Comparison of ENCODE assay signal across 16 mouse cellular contexts in genomic region chr9:60008936-60009335, GRCm38 (mm10). TPM values are rescaled to one million over a fixed set of nuclear protein-coding genes. Genes with fewer than 3 reads are reported as not detected.
DNase-seq lines count a peak whose midpoint lies in the region; ATAC-seq and TF ChIP-seq lines count a peak whose summit lies in the region.
"Had no signal": no experiment of that assay in that cellular context is flagged by ENCODE, and none has a peak within 500 bp of the region (broad histone marks: within the 10 kb centered on the region; RNA-seq: fewer than 3 reads in every experiment).

No protein-coding gene starts in this region.

- no peak for DNase-seq in heart, postnatal 36 days
- DNase-seq in midbrain, postnatal 0 days (ENCODE audit: low spot score), result peak; percentile 40
- DNase-seq in cerebellum, adult 18-20 months, result peak; percentile 14 to 17
- no peak for DNase-seq in limb, embryonic 10.5 days (ENCODE audit: low spot score)
- no peak for DNase-seq in spleen, postnatal 10 days (ENCODE audit: low spot score in 2 of 2)
- no peak for DNase-seq in ovary, postnatal 14 days (ENCODE audit: low spot score)
- DNase-seq: gastrocnemius, postnatal 25 days; lung, postnatal 4 days had no signal

- H3K4me2 ChIP-seq in heart, embryonic 14.5 days (ENCODE audit: low read length), result no peak overlapping the region
- no peak overlapping the region for H3K4me2 ChIP-seq in midbrain, postnatal 0 days (ENCODE audit: low read depth, low read length, poor library complexity, severe bottlenecking)
- H3K4me2 ChIP-seq in midbrain, embryonic 13.5 days (replicated peaks), result no peak overlapping the region
- H3K4me2 ChIP-seq: midbrain, embryonic 15.5 days had no signal

- no peak for ATAC-seq in heart, embryonic 14.5 days (ENCODE audit: insufficient number of reproducible peaks, insufficient read depth, low FRiP score, low read depth)
- no peak for ATAC-seq in midbrain, postnatal 0 days (ENCODE audit: low FRiP score)
- no peak for ATAC-seq in midbrain, embryonic 13.5 days
- ATAC-seq: forebrain, embryonic 14.5 days; hindbrain, embryonic 16.5 days; midbrain, embryonic 15.5 days; Patski had no signal

- no peak overlapping the region for H3K4me3 ChIP-seq in heart, embryonic 14.5 days (ENCODE audit: control insufficient read depth in 1 of 2, insufficient read depth in 1 of 2, low read depth in 1 of 2, low read length in 2 of 2)
- no peak overlapping the region for H3K4me3 ChIP-seq in midbrain, postnatal 0 days (ENCODE audit: low read depth, low read length)
- H3K4me3 ChIP-seq in midbrain, embryonic 13.5 days (replicated peaks), result no peak overlapping the region
- no peak overlapping the region for H3K4me3 ChIP-seq in limb, embryonic 10.5 days
- H3K4me3 ChIP-seq: left cerebral cortex, adult 2 months; midbrain, embryonic 15.5 days had no signal

- 0 out of 2 replicates have a peak overlapping the region, but pooled peaks have one; percentile 40 for H3K9ac ChIP-seq in heart, embryonic 14.5 days (ENCODE audit: low read length)
- no peak overlapping the region for H3K9ac ChIP-seq in midbrain, postnatal 0 days (replicated peaks; ENCODE audit: low read length, poor library complexity, severe bottlenecking)
- no peak overlapping the region for H3K9ac ChIP-seq in midbrain, embryonic 13.5 days (replicated peaks)
- H3K9ac ChIP-seq: liver, embryonic 14.5 days; midbrain, embryonic 15.5 days had no signal

- peak overlapping the region in 1 of 2 experiments; percentile 43; a peak in 2 of 4 replicates for H3K27ac ChIP-seq in heart, embryonic 14.5 days (replicated peaks in 1 of 2; ENCODE audit: control insufficient read depth in 1 of 2, insufficient read depth in 1 of 2, low read depth in 2 of 2, low read length in 2 of 2)
- no peak overlapping the region for H3K27ac ChIP-seq in midbrain, postnatal 0 days (ENCODE audit: low read depth, low read length)
- no peak overlapping the region for H3K27ac ChIP-seq in midbrain, embryonic 13.5 days
- H3K27ac ChIP-seq in limb, embryonic 10.5 days, result peak overlapping the region; percentile 26; the same call in 1 of the 2 replicates
- H3K27ac ChIP-seq: left cerebral cortex, adult 2 months; liver, embryonic 14.5 days; midbrain, embryonic 15.5 days had no signal

- 26% methylated on average over 7 of the region's 7 CpGs for WGBS in heart, embryonic 14.5 days
- WGBS in midbrain, postnatal 0 days, result 46% methylated on average over 7 of the region's 7 CpGs
- 75% methylated on average over 7 of the region's 7 CpGs for whole genome bisulfite sequencing in midbrain, embryonic 13.5 days
- WGBS in limb, embryonic 10.5 days, result 84% methylated on average over 7 of the region's 7 CpGs

- H3K9me3 ChIP-seq in heart, embryonic 14.5 days (ENCODE audit: control insufficient read depth, low read length), result no peaks in the 10 kb centered on the region
- H3K9me3 ChIP-seq in midbrain, postnatal 0 days (ENCODE audit: low read length), result no peaks in the 10 kb centered on the region
- H3K9me3 ChIP-seq in midbrain, embryonic 13.5 days, result no peaks in the 10 kb centered on the region
- H3K9me3 ChIP-seq in limb, embryonic 10.5 days (replicated peaks), result no peaks in the 10 kb centered on the region
- H3K9me3 ChIP-seq: midbrain, embryonic 15.5 days had no signal

- H3K27me3 ChIP-seq in heart, embryonic 14.5 days (ENCODE audit: control insufficient read depth, insufficient read depth, low read length), result no peaks in the 10 kb centered on the region
- H3K27me3 ChIP-seq in midbrain, postnatal 0 days (ENCODE audit: insufficient read depth, low read length), result no peaks in the 10 kb centered on the region
- no peaks in the 10 kb centered on the region for H3K27me3 ChIP-seq in midbrain, embryonic 13.5 days
- no peaks in the 10 kb centered on the region for H3K27me3 ChIP-seq in limb, embryonic 10.5 days (ENCODE audit: low read depth, poor library complexity, severe bottlenecking)
- H3K27me3 ChIP-seq: midbrain, embryonic 15.5 days; Patski had no signal

- peaks cover 4 to 5% of the 10 kb centered on the region in 2 experiments for H3K4me1 ChIP-seq in heart, embryonic 14.5 days (ENCODE audit: control insufficient read depth in 2 of 2, insufficient read depth in 2 of 2, low read length in 2 of 2)
- no peaks in the 10 kb centered on the region for H3K4me1 ChIP-seq in midbrain, postnatal 0 days (ENCODE audit: insufficient read depth, low read length)
- H3K4me1 ChIP-seq in midbrain, embryonic 13.5 days (replicated peaks), result 0 out of 2 replicates have a peak, but pooled peaks cover 12% of the 10 kb centered on the region
- peaks cover 4% of the 10 kb centered on the region for H3K4me1 ChIP-seq in limb, embryonic 10.5 days
- H3K4me1 ChIP-seq: midbrain, embryonic 15.5 days had no signal

- TF ChIP-seq CTCF in midbrain, postnatal 0 days (IDR thresholded peaks at IDR 0.05), result no peak

- intact Hi-C loops in heart, postnatal 36 days (cut with DNase I), result no loop called here

- H3K36me3 ChIP-seq in heart, embryonic 14.5 days (ENCODE audit: control insufficient read depth, insufficient read depth, low read length), result no peaks in the 10 kb centered on the region
- no peaks in the 10 kb centered on the region for H3K36me3 ChIP-seq in midbrain, postnatal 0 days (ENCODE audit: insufficient read depth, low read length)
- no peaks in the 10 kb centered on the region for H3K36me3 ChIP-seq in midbrain, embryonic 13.5 days
- H3K36me3 ChIP-seq in limb, embryonic 10.5 days, result no peaks in the 10 kb centered on the region
- H3K36me3 ChIP-seq: midbrain, embryonic 15.5 days had no signal

RNA-seq across cellular contexts. Expression of gene Nr2e3, which starts 48.5 kb away (rescaled TPM):
- not detected in 2 replicates for polyA plus RNA-seq in heart, embryonic 14.5 days (2014; fragmentation: Nextera tagmentation; extraction: Ambion mirVana)
- not detected for total RNA-seq in heart, postnatal 36 days (2021)
- not detected in 2 replicates for total RNA-seq in midbrain, postnatal 0 days (2014; rRNA removed)
- not detected in 2 replicates for polyA plus RNA-seq in midbrain, postnatal 0 days (2015; fragmentation: Nextera tagmentation; extraction: Ambion mirVana)
- not detected in 2 replicates for polyA plus RNA-seq in midbrain, embryonic 13.5 days (2015; fragmentation: Nextera tagmentation; extraction: Ambion mirVana)
- 0.11 and 0.33 TPM in 2 replicates for polyA plus RNA-seq in limb, embryonic 10.5 days (2016; fragmentation: Nextera tagmentation; extraction: Ambion mirVana)
- total RNA-seq: gastrocnemius, postnatal 25 days; left cerebral cortex, adult 2 months had no signal
- polyA plus RNA-seq: forebrain, embryonic 14.5 days; hindbrain, embryonic 16.5 days; liver, embryonic 14.5 days; midbrain, embryonic 15.5 days; Patski had no signal

Comparison
In these comparisons a context has a peak if more than half of its experiments do, and no peak if none do; other contexts are left out.
1. DNase-seq: peak in midbrain, postnatal 0 days (single experiment) and cerebellum, adult 18-20 months (2 of 2); none in heart, postnatal 36 days (0 of 2), limb, embryonic 10.5 days (single experiment), spleen, postnatal 10 days (0 of 2) and ovary, postnatal 14 days (single experiment).